Mouse (Mus musculus) G1E (cell line): Measurements from ENCODE around the gene Polr3b.

Source experiments
- CTCF ChIP-seq: IDR thresholded peaks from 2 replicates; pipeline ENCODE4 v1.5.1; 2012; ENCODE audit warnings: low read depth, low read length, inconsistent platforms, mixed read lengths
- GATA1 ChIP-seq: IDR thresholded peaks from 2 replicates; pipeline ENCODE4 v1.6.1; 2012; ENCODE audit warnings: borderline replicate concordance, low read length, inconsistent platforms, mixed read lengths

- TF ChIP-seq CTCF (no peak), GATA1 (no peak)
Measured at GRCm38 (mm10) chr10:84639525-84640287, 17.6 kb downstream of the Polr3b start.
